Mouse (Mus musculus): Measurements from ENCODE around the gene Itgb7.

DNA sequence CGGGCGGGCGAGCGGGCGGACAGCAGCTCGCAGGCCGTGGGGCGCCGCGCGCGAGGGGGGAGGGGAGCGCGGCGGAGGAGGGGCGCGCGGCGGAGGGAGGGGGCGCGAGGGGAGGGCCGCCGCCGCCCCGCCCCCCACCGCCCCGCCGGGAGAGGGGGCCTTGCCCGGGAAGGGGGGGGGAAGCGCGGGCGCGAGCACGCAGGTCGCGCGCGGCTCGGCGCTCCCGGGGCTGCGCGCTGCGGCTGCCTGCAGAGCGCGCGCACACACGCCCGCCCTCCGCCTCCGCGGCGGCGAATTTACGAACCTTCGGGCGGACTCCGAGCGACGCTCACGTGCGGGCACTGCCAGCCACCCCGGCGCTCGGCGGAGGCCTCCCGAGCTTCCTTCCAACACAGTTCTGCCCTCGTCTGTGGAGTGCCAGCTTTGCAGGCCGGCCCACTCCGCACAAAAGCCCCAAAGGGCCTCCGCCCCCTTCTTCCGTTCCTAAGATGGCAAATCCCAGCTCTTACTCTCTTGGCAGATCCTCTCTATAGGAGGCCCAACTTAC, 27.8 kb downstream of the Itgb7 start:
- TF ChIP-seq TAL1 (conservative IDR thresholded peaks at IDR 0.05; ENCODE audit: low read depth, low read length) (no peak), CTCF (IDR thresholded peaks at IDR 0.05; ENCODE audit: low read depth, low read length) (no peak)
